Mouse (Mus musculus): ENCODE results near the gene Fitm1. TPM values are rescaled to one million over a fixed set of nuclear protein-coding genes. Genes with fewer than 3 reads are reported as not detected.

Gene Fitm1
- polyA plus RNA-seq (2015; fragmentation: Nextera tagmentation; extraction: Ambion mirVana) = 0.26 and 1.4 TPM in 2 replicates

- ATAC-seq = no peak
- no peak within 1 kb of the TSS for H3K9ac ChIP-seq (ENCODE audit: low read depth, low read length)
- H3K4me1 ChIP-seq (ENCODE audit: control insufficient read depth, insufficient read depth, low read depth, low read length) = peaks cover 5% of the 10 kb centered on the region
- no peaks in the 10 kb centered on the region for H3K9me3 ChIP-seq (ENCODE audit: control insufficient read depth, low read length)
- H3K27ac ChIP-seq (ENCODE audit: low read depth, low read length) = no peak within 1 kb of the TSS
- no peak within 1 kb of the TSS for H3K4me3 ChIP-seq (ENCODE audit: low read length)
- no peaks in the 10 kb centered on the region for H3K36me3 ChIP-seq (ENCODE audit: control insufficient read depth, insufficient read depth, low read length)
- no peak within 1 kb of the TSS for H3K4me2 ChIP-seq (ENCODE audit: low read length)
- H3K27me3 ChIP-seq (replicated peaks; ENCODE audit: control insufficient read depth, insufficient read depth, low read length) = no peaks in the 10 kb centered on the region
- 87% methylated on average over 8 of the region's 8 CpGs for WGBS
These were observed at the start of gene Fitm1 for GRCm38 (mm10) chr14:55575302-55575701. Fitm1 (plus strand) TSS chr14:55575617.

- no peak overlapping the region for H3K4me3 ChIP-seq (ENCODE audit: low read length)
- H3K27ac ChIP-seq (ENCODE audit: low read depth, low read length) = no peak overlapping the region
- no peaks in the 10 kb centered on the region for H3K4me1 ChIP-seq (ENCODE audit: control insufficient read depth, insufficient read depth, low read depth, low read length)
- no peak for ATAC-seq
- H3K27me3 ChIP-seq (replicated peaks; ENCODE audit: control insufficient read depth, insufficient read depth, low read length) = 0 out of 2 replicates have a peak, but pooled peaks cover 3% of the 10 kb centered on the region
- H3K36me3 ChIP-seq (ENCODE audit: control insufficient read depth, insufficient read depth, low read length) = no peaks in the 10 kb centered on the region
- no peak overlapping the region for H3K4me2 ChIP-seq (ENCODE audit: low read length)
- H3K9ac ChIP-seq (ENCODE audit: low read depth, low read length) = no peak overlapping the region
- H3K9me3 ChIP-seq (ENCODE audit: control insufficient read depth, low read length) = no peaks in the 10 kb centered on the region
- 76% methylated on average over 2 of the region's 2 CpGs for WGBS
These were observed 48.7 kb upstream of the Fitm1 start for GRCm38 (mm10) chr14:55526674-55527073.

- H3K36me3 ChIP-seq (ENCODE audit: control insufficient read depth, insufficient read depth, low read length) = no peaks in the 10 kb centered on the region
- H3K27ac ChIP-seq (ENCODE audit: low read depth, low read length) = no peak overlapping the region
- no peaks in the 10 kb centered on the region for H3K4me1 ChIP-seq (ENCODE audit: control insufficient read depth, insufficient read depth, low read depth, low read length)
- no peaks in the 10 kb centered on the region for H3K9me3 ChIP-seq (ENCODE audit: control insufficient read depth, low read length)
- no peak overlapping the region for H3K4me2 ChIP-seq (ENCODE audit: low read length)
- WGBS = 20% methylated on average over 3 of the region's 3 CpGs
- H3K9ac ChIP-seq (ENCODE audit: low read depth, low read length) = no peak overlapping the region
- no peak overlapping the region for H3K4me3 ChIP-seq (ENCODE audit: low read length)
- no peak for ATAC-seq
- H3K27me3 ChIP-seq (replicated peaks; ENCODE audit: control insufficient read depth, insufficient read depth, low read length) = no peaks in the 10 kb centered on the region
These were observed 47.5 kb upstream of the Fitm1 start for GRCm38 (mm10) chr14:55527940-55528339.

GRCm38 (mm10) chr14:55536116-55536745, 39.2 kb upstream of the Fitm1 start:
- H3K27ac ChIP-seq (ENCODE audit: low read depth, low read length) = no peak overlapping the region
- H3K9me3 ChIP-seq (ENCODE audit: control insufficient read depth, low read length) = no peaks in the 10 kb centered on the region
- WGBS = 61% methylated on average over 6 of the region's 6 CpGs
- H3K36me3 ChIP-seq (ENCODE audit: control insufficient read depth, insufficient read depth, low read length) = no peaks in the 10 kb centered on the region
- H3K4me1 ChIP-seq (ENCODE audit: control insufficient read depth, insufficient read depth, low read depth, low read length) = peaks cover 6% of the 10 kb centered on the region
- no peak overlapping the region for H3K4me2 ChIP-seq (ENCODE audit: low read length)
- H3K4me3 ChIP-seq (ENCODE audit: low read length) = no peak overlapping the region
- H3K27me3 ChIP-seq (replicated peaks; ENCODE audit: control insufficient read depth, insufficient read depth, low read length) = no peaks in the 10 kb centered on the region
- ATAC-seq = no peak
- no peak overlapping the region for H3K9ac ChIP-seq (ENCODE audit: low read depth, low read length)

GRCm38 (mm10) chr14:55540067-55540786, 35.2 kb upstream of the Fitm1 start, which contains the start of gene Pck2:
Pck2 (plus strand) TSS chr14:55540266.
- H3K4me2 ChIP-seq (ENCODE audit: low read length) = peak within 1 kb of the TSS; percentile 87
- H3K4me3 ChIP-seq (ENCODE audit: low read length) = peak within 1 kb of the TSS; percentile 61
- peak; percentile 90 for ATAC-seq
- 0% methylated on average over 31 of the region's 32 CpGs for WGBS
- H3K4me1 ChIP-seq (ENCODE audit: control insufficient read depth, insufficient read depth, low read depth, low read length) = peaks cover 15% of the 10 kb centered on the region
- peak within 1 kb of the TSS; percentile 82 for H3K9ac ChIP-seq (ENCODE audit: low read depth, low read length)
- H3K36me3 ChIP-seq (ENCODE audit: control insufficient read depth, insufficient read depth, low read length) = peaks cover 10% of the 10 kb centered on the region
- no peaks in the 10 kb centered on the region for H3K27me3 ChIP-seq (replicated peaks; ENCODE audit: control insufficient read depth, insufficient read depth, low read length)
- H3K9me3 ChIP-seq (ENCODE audit: control insufficient read depth, low read length) = no peaks in the 10 kb centered on the region
- H3K27ac ChIP-seq (ENCODE audit: low read depth, low read length) = peak within 1 kb of the TSS; percentile 88

- H3K9ac ChIP-seq (ENCODE audit: low read depth, low read length) = peak overlapping the region; percentile 82
- no peaks in the 10 kb centered on the region for H3K9me3 ChIP-seq (ENCODE audit: control insufficient read depth, low read length)
- H3K36me3 ChIP-seq (ENCODE audit: control insufficient read depth, insufficient read depth, low read length) = peaks cover 12% of the 10 kb centered on the region
- peak; percentile 55 for ATAC-seq
- whole genome bisulfite sequencing = 4% methylated on average over 10 of the region's 10 CpGs
- H3K4me1 ChIP-seq (ENCODE audit: control insufficient read depth, insufficient read depth, low read depth, low read length) = peaks cover 15% of the 10 kb centered on the region
- H3K4me3 ChIP-seq (ENCODE audit: low read length) = peak overlapping the region; percentile 61
- H3K27me3 ChIP-seq (replicated peaks; ENCODE audit: control insufficient read depth, insufficient read depth, low read length) = no peaks in the 10 kb centered on the region
- H3K4me2 ChIP-seq (ENCODE audit: low read length) = peak overlapping the region; percentile 87
- peak overlapping the region; percentile 88 for H3K27ac ChIP-seq (ENCODE audit: low read depth, low read length)
These were observed 34.6 kb upstream of the Fitm1 start for GRCm38 (mm10) chr14:55540787-55541321.

- Histone ChIP-seq H3K27me3 (replicated peaks; ENCODE audit: control insufficient read depth, insufficient read depth, low read length) (no peaks in the 10 kb centered on the region), H3K9me3 (ENCODE audit: control insufficient read depth, low read length) (no peaks in the 10 kb centered on the region), H3K4me3 (ENCODE audit: low read length) (no peak overlapping the region), H3K36me3 (ENCODE audit: control insufficient read depth, insufficient read depth, low read length) (peaks cover 12% of the 10 kb centered on the region), H3K4me2 (ENCODE audit: low read length) (no peak overlapping the region), H3K9ac (ENCODE audit: low read depth, low read length) (no peak overlapping the region), H3K27ac (ENCODE audit: low read depth, low read length) (no peak overlapping the region), H3K4me1 (ENCODE audit: control insufficient read depth, insufficient read depth, low read depth, low read length) (peaks cover 15% of the 10 kb centered on the region)
- no peak for ATAC-seq
- 97% methylated on average over 12 of the region's 12 CpGs for WGBS
These were observed 33.1 kb upstream of the Fitm1 start for GRCm38 (mm10) chr14:55542268-55542667.

GRCm38 (mm10) chr14:55544334-55544733, 31.1 kb upstream of the Fitm1 start:
- H3K4me2 ChIP-seq (ENCODE audit: low read length) = no peak overlapping the region
- no peak overlapping the region for H3K27ac ChIP-seq (ENCODE audit: low read depth, low read length)
- 51% methylated on average over 9 of the region's 9 CpGs for WGBS
- H3K27me3 ChIP-seq (replicated peaks; ENCODE audit: control insufficient read depth, insufficient read depth, low read length) = no peaks in the 10 kb centered on the region
- no peak for ATAC-seq
- H3K4me1 ChIP-seq (ENCODE audit: control insufficient read depth, insufficient read depth, low read depth, low read length) = peaks cover 15% of the 10 kb centered on the region
- H3K4me3 ChIP-seq (ENCODE audit: low read length) = no peak overlapping the region
- H3K9me3 ChIP-seq (ENCODE audit: control insufficient read depth, low read length) = no peaks in the 10 kb centered on the region
- H3K36me3 ChIP-seq (ENCODE audit: control insufficient read depth, insufficient read depth, low read length) = peaks cover 22% of the 10 kb centered on the region
- 0 out of 2 replicates have a peak overlapping the region, but pooled peaks have one; percentile 5 for H3K9ac ChIP-seq (ENCODE audit: low read depth, low read length)

GRCm38 (mm10) chr14:55550191-55550590, 25.2 kb upstream of the Fitm1 start:
- no peak for ATAC-seq
- no peak overlapping the region for H3K9ac ChIP-seq (ENCODE audit: low read depth, low read length)

More at GRCm38 (mm10) chr14:55550191-55550590, 25.2 kb upstream of the Fitm1 start:
- H3K36me3 ChIP-seq (ENCODE audit: control insufficient read depth, insufficient read depth, low read length) = peaks cover 13% of the 10 kb centered on the region
- 79% methylated on average over 6 of the region's 6 CpGs for WGBS
- no peak overlapping the region for H3K4me3 ChIP-seq (ENCODE audit: low read length)
- no peaks in the 10 kb centered on the region for H3K4me1 ChIP-seq (ENCODE audit: control insufficient read depth, insufficient read depth, low read depth, low read length)
- no peaks in the 10 kb centered on the region for H3K27me3 ChIP-seq (replicated peaks; ENCODE audit: control insufficient read depth, insufficient read depth, low read length)
- H3K27ac ChIP-seq (ENCODE audit: low read depth, low read length) = no peak overlapping the region
- no peak overlapping the region for H3K4me2 ChIP-seq (ENCODE audit: low read length)
- no peaks in the 10 kb centered on the region for H3K9me3 ChIP-seq (ENCODE audit: control insufficient read depth, low read length)
